18 mouse cellular contexts compared by ENCODE assay signal in the genomic region with DNA sequence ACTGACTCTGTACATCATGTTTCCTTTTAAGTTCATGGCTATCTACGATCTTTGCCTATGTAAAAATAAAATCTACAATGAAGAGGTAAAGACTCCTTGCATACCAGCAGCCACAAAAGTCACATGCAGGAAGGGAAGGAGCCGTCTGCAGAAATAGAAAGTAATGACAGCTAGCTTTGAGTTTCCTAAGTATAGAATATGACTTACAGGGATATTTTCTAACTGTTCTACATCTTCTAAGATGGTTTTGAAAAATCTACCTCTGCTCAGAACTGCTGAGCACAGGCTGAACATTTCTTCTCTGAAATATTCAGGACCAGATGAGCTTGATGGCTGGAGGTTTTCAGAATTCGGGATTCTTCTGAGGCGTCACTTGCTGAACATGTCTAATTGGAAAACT.
"Had no signal": no experiment of that assay in that cellular context is flagged by ENCODE, and none has a peak within 500 bp of the region (broad histone marks: within the 10 kb centered on the region; RNA-seq: fewer than 3 reads in every experiment).

No protein-coding gene starts in this region.

- DNase-seq: lung, adult 18-20 months; lung, postnatal 14 days; lung, postnatal 4 days; midbrain, embryonic 14.5 days; right cerebral cortex, postnatal 25 days; right cerebral cortex, postnatal 4 days; spleen, adult 18-20 months; thymus, adult 18-20 months; thymus, postnatal 14 days; thymus, postnatal 36 days had no signal

- H3K4me1 ChIP-seq: midbrain, embryonic 10.5 days; midbrain, embryonic 12.5 days; neural tube, embryonic 12.5 days; stomach, embryonic 15.5 days had no signal

- H3K27ac ChIP-seq: liver, embryonic 14.5 days; midbrain, embryonic 10.5 days; midbrain, embryonic 12.5 days; neural tube, embryonic 12.5 days; stomach, embryonic 15.5 days; stomach, postnatal 0 days had no signal

- H3K4me3 ChIP-seq: midbrain, embryonic 10.5 days; midbrain, embryonic 12.5 days; neural tube, embryonic 12.5 days; stomach, embryonic 15.5 days had no signal

- ATAC-seq: lung, postnatal 0 days; midbrain, embryonic 16.5 days had no signal
